Mouse (Mus musculus) midbrain, embryonic 15.5 days (tissue): ENCODE results near the gene Wnt7a. TPM values are rescaled to one million over a fixed set of nuclear protein-coding genes. Genes with fewer than 3 reads are reported as not detected.

ENCODE experiments used
- ATAC-seq: fragments of 200-750 bp; cut with Nextera tagmentation; replicated peaks from 2 replicates; pipeline ENCODE4 v1.8.0; 2017; ENCODE audit warnings: moderate TSS enrichment
- H3K27ac ChIP-seq: fragments of 300-500 bp; sonication (generic); 2 replicates; pipeline ENCODE4 v1.5.1; 2015; ENCODE audit warnings: mild to moderate bottlenecking, inconsistent platforms
- H3K27me3 ChIP-seq: fragments of 300-500 bp; sonication (generic); replicated peaks from 2 replicates; pipeline ENCODE4 v1.6.1; 2015; ENCODE audit warnings: inconsistent platforms
- H3K36me3 ChIP-seq: fragments of 300-500 bp; sonication (generic); replicated peaks from 2 replicates; pipeline ENCODE4 v1.6.1; 2015; ENCODE audit warnings: inconsistent platforms
- H3K4me1 ChIP-seq: fragments of 300-500 bp; sonication (generic); 2 replicates; pipeline ENCODE4 v1.6.1; 2015; ENCODE audit warnings: inconsistent platforms
- H3K4me2 ChIP-seq: fragments of 300-500 bp; sonication (generic); 2 replicates; pipeline ENCODE4 v1.6.1; 2015; ENCODE audit warnings: inconsistent platforms, mild to moderate bottlenecking, moderate library complexity
- H3K4me3 ChIP-seq: fragments of 300-500 bp; sonication (generic); 2 replicates; pipeline ENCODE4 v1.5.1; 2015; ENCODE audit warnings: mild to moderate bottlenecking, inconsistent platforms
- H3K9ac ChIP-seq: fragments of 300-500 bp; sonication (generic); 2 replicates; pipeline ENCODE4 v1.6.1; 2015; ENCODE audit warnings: mild to moderate bottlenecking, inconsistent platforms
- H3K9me3 ChIP-seq: fragments of 300-500 bp; sonication (generic); 2 replicates; pipeline ENCODE4 v1.6.1; 2016; ENCODE audit warnings: inconsistent platforms
- WGBS: fragments of 180-500 bp; shearing (Covaris S2); methylation state at CpG from one replicate; pipeline ENCODE4 v1.1.7; 2015; ENCODE audit warnings: mixed read lengths; 5-methylcytosine and 5-hydroxymethylcytosine counted together
- polyA plus RNA-seq: library from polyadenylated mRNA; unstranded; fragments of >200 nt; fragmentation: Nextera tagmentation; extraction: Ambion mirVana; gene quantifications from 2 replicates; pipeline ENCODE4 v1.2.1, GENCODE M21; 2015

Wnt7a gene
- polyA plus RNA-seq: 12.5 and 13.1 TPM in 2 replicates

GRCm38 (mm10) chr6:91410961-91411368, at the start of gene Wnt7a:
Wnt7a (minus strand) TSS chr6:91411363.
- H3K4me3 ChIP-seq: peak within 1 kb of the TSS; percentile 66
- under 1% methylated on average over 43 of the region's 51 CpGs for WGBS
- ATAC-seq: peak; percentile 54
- H3K4me1 ChIP-seq: peaks cover 22% of the 10 kb centered on the region
- H3K9me3 ChIP-seq: no peaks in the 10 kb centered on the region
- peak within 1 kb of the TSS; percentile 77 for H3K9ac ChIP-seq
- peak within 1 kb of the TSS; percentile 65 for H3K27ac ChIP-seq
- H3K4me2 ChIP-seq: peak within 1 kb of the TSS; percentile 99
- H3K27me3 ChIP-seq: peaks cover 26% of the 10 kb centered on the region
- no peaks in the 10 kb centered on the region for H3K36me3 ChIP-seq

- H3K27ac ChIP-seq: no peak overlapping the region
- no peaks in the 10 kb centered on the region for H3K27me3 ChIP-seq
- H3K4me2 ChIP-seq: no peak overlapping the region
- no peak overlapping the region for H3K9ac ChIP-seq
- H3K4me1 ChIP-seq: no peaks in the 10 kb centered on the region
- 98% methylated on average over 1 of the region's 1 CpGs for WGBS
- H3K4me3 ChIP-seq: no peak overlapping the region
- peaks cover 8% of the 10 kb centered on the region; the same call in 1 of the 2 replicates for H3K36me3 ChIP-seq
- no peak for ATAC-seq
- no peaks in the 10 kb centered on the region for H3K9me3 ChIP-seq
Measured at GRCm38 (mm10) chr6:91459471-91459870, 48.3 kb upstream of the Wnt7a start.

GRCm38 (mm10) chr6:91454546-91454945, 43.4 kb upstream of the Wnt7a start:
- H3K9me3 ChIP-seq: no peaks in the 10 kb centered on the region
- no peaks in the 10 kb centered on the region for H3K27me3 ChIP-seq
- no peak overlapping the region for H3K9ac ChIP-seq
- no peak for ATAC-seq
- no peak overlapping the region for H3K27ac ChIP-seq
- no peak overlapping the region for H3K4me3 ChIP-seq
- no peaks in the 10 kb centered on the region for H3K36me3 ChIP-seq
- no peak overlapping the region for H3K4me2 ChIP-seq
- 75% methylated on average over 5 of the region's 5 CpGs for WGBS
- H3K4me1 ChIP-seq: no peaks in the 10 kb centered on the region

GRCm38 (mm10) chr6:91452056-91452455, 40.9 kb upstream of the Wnt7a start:
- Histone ChIP-seq H3K9me3 (no peaks in the 10 kb centered on the region), H3K27me3 (no peaks in the 10 kb centered on the region), H3K36me3 (no peaks in the 10 kb centered on the region), H3K27ac (no peak overlapping the region), H3K9ac (no peak overlapping the region), H3K4me3 (no peak overlapping the region), H3K4me2 (no peak overlapping the region), H3K4me1 (no peaks in the 10 kb centered on the region)
- ATAC-seq: no peak
- 63% methylated on average over 1 of the region's 1 CpGs for WGBS

GRCm38 (mm10) chr6:91449472-91450225, 38.5 kb upstream of the Wnt7a start:
- no peak overlapping the region for H3K9ac ChIP-seq
- H3K4me1 ChIP-seq: no peaks in the 10 kb centered on the region
- no peak overlapping the region for H3K4me2 ChIP-seq
- ATAC-seq: no peak
- H3K4me3 ChIP-seq: no peak overlapping the region
- 57% methylated on average over 3 of the region's 3 CpGs for WGBS
- no peaks in the 10 kb centered on the region for H3K9me3 ChIP-seq
- H3K27ac ChIP-seq: no peak overlapping the region
- H3K27me3 ChIP-seq: no peaks in the 10 kb centered on the region
- H3K36me3 ChIP-seq: no peaks in the 10 kb centered on the region

GRCm38 (mm10) chr6:91445316-91445715, 34.2 kb upstream of the Wnt7a start:
- no peak overlapping the region for H3K9ac ChIP-seq
- H3K27ac ChIP-seq: no peak overlapping the region
- no peaks in the 10 kb centered on the region for H3K9me3 ChIP-seq
- ATAC-seq: no peak
- H3K4me1 ChIP-seq: peaks cover 8% of the 10 kb centered on the region
- H3K36me3 ChIP-seq: no peaks in the 10 kb centered on the region
- no peaks in the 10 kb centered on the region for H3K27me3 ChIP-seq
- no peak overlapping the region for H3K4me3 ChIP-seq
- no peak overlapping the region for H3K4me2 ChIP-seq
- 80% methylated on average over 3 of the region's 3 CpGs for WGBS

- H3K4me2 ChIP-seq: peak overlapping the region; percentile 86
- peak overlapping the region; percentile 55 for H3K9ac ChIP-seq
- H3K4me1 ChIP-seq: peaks cover 11% of the 10 kb centered on the region
- peak overlapping the region; percentile 58 for H3K4me3 ChIP-seq
- H3K27ac ChIP-seq: peak overlapping the region; percentile 77
- no peaks in the 10 kb centered on the region for H3K9me3 ChIP-seq
- no peaks in the 10 kb centered on the region for H3K36me3 ChIP-seq
- H3K27me3 ChIP-seq: peaks cover 9% of the 10 kb centered on the region
- ATAC-seq: peak; percentile 72
- WGBS: 4% methylated on average over 19 of the region's 19 CpGs
Measured at GRCm38 (mm10) chr6:91441145-91441662, 30.0 kb upstream of the Wnt7a start.

- peak overlapping the region; percentile 68 for H3K9ac ChIP-seq
Measured at GRCm38 (mm10) chr6:91440474-91441144, 29.4 kb upstream of the Wnt7a start.

GRCm38 (mm10) chr6:91424151-91424550, 13.0 kb upstream of the Wnt7a start:
- Histone ChIP-seq H3K4me1 (no peaks in the 10 kb centered on the region), H3K27me3 (no peaks in the 10 kb centered on the region), H3K4me2 (no peak overlapping the region), H3K27ac (no peak overlapping the region), H3K9ac (no peak overlapping the region), H3K4me3 (no peak overlapping the region), H3K36me3 (no peaks in the 10 kb centered on the region), H3K9me3 (no peaks in the 10 kb centered on the region)
- ATAC-seq: no peak
- WGBS: 56% methylated on average over 4 of the region's 4 CpGs

More at GRCm38 (mm10) chr6:91440474-91441144, 29.4 kb upstream of the Wnt7a start:
- Histone ChIP-seq H3K27ac (peak overlapping the region; percentile 77), H3K4me2 (peak overlapping the region; percentile 86), H3K9me3 (no peaks in the 10 kb centered on the region), H3K36me3 (no peaks in the 10 kb centered on the region), H3K27me3 (peaks cover 12% of the 10 kb centered on the region), H3K4me3 (peak overlapping the region; percentile 58), H3K4me1 (peaks cover 11% of the 10 kb centered on the region)
- peak; percentile 97 for ATAC-seq
- WGBS: 3% methylated on average over 30 of the region's 30 CpGs

GRCm38 (mm10) chr6:91421629-91422028, 10.5 kb upstream of the Wnt7a start:
- H3K4me3 ChIP-seq: no peak overlapping the region
- no peak overlapping the region for H3K9ac ChIP-seq
- no peaks in the 10 kb centered on the region for H3K4me1 ChIP-seq
- WGBS: 79% methylated on average over 4 of the region's 4 CpGs
- no peaks in the 10 kb centered on the region for H3K36me3 ChIP-seq
- H3K27me3 ChIP-seq: peaks cover 3% of the 10 kb centered on the region; the same call in 1 of the 2 replicates
- no peak overlapping the region for H3K4me2 ChIP-seq
- H3K9me3 ChIP-seq: no peaks in the 10 kb centered on the region
- no peak for ATAC-seq
- no peak overlapping the region for H3K27ac ChIP-seq

- H3K27me3 ChIP-seq: peaks cover 22% of the 10 kb centered on the region
Measured at GRCm38 (mm10) chr6:91417291-91417845, 6.2 kb upstream of the Wnt7a start.

GRCm38 (mm10) chr6:91416146-91416545, 5.0 kb upstream of the Wnt7a start:
- Histone ChIP-seq H3K36me3 (no peaks in the 10 kb centered on the region), H3K4me1 (no peaks in the 10 kb centered on the region), H3K9ac (no peak overlapping the region), H3K4me3 (no peak overlapping the region), H3K4me2 (no peak overlapping the region), H3K27ac (no peak overlapping the region), H3K9me3 (no peaks in the 10 kb centered on the region), H3K27me3 (peaks cover 24% of the 10 kb centered on the region)
- ATAC-seq: no peak
- 81% methylated on average over 4 of the region's 4 CpGs for WGBS

More at GRCm38 (mm10) chr6:91417291-91417845, 6.2 kb upstream of the Wnt7a start:
- H3K4me3 ChIP-seq: no peak overlapping the region
- WGBS: 83% methylated on average over 5 of the region's 5 CpGs
- H3K4me1 ChIP-seq: no peaks in the 10 kb centered on the region
- H3K9ac ChIP-seq: no peak overlapping the region
- H3K4me2 ChIP-seq: no peak overlapping the region
- no peak for ATAC-seq
- no peak overlapping the region for H3K27ac ChIP-seq
- H3K9me3 ChIP-seq: no peaks in the 10 kb centered on the region
- no peaks in the 10 kb centered on the region for H3K36me3 ChIP-seq
